Mouse (Mus musculus) liver, adult (tissue): ENCODE measurements around the gene Elf1.

Source experiments
- GATA4 ChIP-seq: IDR thresholded peaks from 2 replicates; pipeline ENCODE4 v1.6.1; 2014; ENCODE audit warnings: mild to moderate bottlenecking, low read length; ENCODE audit not compliant: insufficient replicate concordance

Gene Elf1

DNA sequence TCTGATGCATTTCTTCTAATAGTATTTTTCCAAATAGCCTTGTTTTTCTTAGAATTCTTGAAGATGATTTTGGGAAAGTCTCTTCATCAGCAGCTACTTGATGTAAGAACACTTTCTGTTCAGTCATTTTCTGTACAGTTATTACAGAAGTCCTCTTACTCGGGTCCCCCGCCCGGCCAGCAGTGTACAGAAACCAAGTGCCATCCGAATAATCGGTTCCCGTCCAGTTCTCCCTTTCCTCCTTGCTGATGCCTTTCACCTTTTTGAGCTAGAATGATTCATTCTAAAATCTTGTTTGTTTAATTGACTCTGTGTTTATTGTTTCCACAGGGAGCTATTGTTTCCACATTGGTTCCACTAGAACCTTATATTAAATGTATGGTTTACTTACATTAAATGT lies 49.8 kb downstream of the Elf1 start:
- TF ChIP-seq GATA4: no peak

DNA sequence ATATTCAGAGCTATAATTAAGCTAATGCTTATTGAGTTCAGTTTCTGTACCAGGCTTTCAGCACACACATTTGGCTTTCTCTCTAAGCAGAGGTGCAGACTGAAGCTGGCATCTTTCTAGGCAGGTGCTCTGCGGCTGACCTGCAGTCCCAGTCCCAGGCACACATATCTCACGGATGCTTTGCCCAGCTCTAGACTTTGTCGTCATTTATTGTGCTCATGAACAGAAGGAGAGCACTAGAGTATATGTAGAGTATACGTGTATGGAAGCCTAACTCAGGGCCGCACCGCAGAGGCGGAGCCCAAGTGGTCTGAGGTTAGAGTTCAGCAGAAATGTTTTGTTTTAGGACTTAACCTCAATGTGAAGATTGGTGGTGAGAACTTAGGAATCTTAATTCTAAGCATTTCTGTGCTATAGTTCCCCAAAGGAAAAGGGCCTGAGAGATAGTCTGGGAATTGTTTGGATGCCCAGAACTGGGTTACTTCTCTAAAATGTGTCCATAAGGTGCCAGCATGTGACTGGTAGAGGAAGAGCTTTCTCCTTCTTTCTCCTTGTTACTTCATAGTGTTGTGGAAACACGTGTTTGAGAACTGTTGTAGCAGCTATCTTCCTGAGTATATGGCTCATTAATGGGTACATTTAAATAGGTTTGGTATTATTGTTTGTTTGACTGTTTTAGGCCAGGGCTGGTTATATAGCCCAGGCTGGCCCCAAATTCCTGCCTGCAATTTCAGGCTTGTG lies 51.2 kb downstream of the Elf1 start:
- no peak for TF ChIP-seq GATA4

DNA sequence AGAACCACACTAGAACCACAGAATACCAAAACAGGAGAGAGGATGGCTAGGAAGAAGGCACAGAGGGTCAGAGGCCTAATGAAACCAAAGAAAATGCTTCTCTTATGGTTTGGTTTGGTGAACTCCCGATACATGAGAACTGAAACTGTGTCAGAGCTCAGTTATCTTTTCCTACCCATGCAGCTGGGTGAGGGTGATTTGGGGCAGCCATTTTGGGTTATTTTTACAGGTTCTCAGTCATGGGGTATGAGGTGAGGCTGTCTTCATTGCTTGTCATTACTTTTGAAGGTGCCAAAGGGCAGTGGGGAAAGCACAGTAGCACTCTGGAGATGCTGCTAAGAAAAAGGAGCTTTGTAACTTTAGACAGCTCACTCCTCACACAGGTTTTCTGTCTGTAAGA lies 52.4 kb downstream of the Elf1 start:
- TF ChIP-seq GATA4: no peak

DNA sequence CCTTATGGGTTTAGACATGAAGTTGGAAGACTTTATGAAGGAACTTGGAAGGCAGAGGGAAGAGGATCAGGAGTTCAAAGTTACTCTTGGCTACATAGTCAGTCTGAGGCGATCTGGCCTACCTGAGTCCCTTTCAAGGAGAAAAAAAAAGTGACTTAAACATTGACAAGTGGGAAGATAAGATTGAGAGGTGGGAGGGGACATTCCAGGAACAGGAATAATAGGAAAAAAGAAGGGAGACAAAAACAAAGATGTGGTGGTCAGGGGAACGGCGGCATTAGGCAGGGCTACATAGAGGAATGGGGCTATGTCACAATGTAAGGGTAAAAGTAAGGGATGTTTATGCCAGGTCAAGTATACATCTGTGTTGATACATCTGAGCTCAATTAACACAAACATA lies 53.2 kb downstream of the Elf1 start:
- TF ChIP-seq GATA4: no peak

DNA sequence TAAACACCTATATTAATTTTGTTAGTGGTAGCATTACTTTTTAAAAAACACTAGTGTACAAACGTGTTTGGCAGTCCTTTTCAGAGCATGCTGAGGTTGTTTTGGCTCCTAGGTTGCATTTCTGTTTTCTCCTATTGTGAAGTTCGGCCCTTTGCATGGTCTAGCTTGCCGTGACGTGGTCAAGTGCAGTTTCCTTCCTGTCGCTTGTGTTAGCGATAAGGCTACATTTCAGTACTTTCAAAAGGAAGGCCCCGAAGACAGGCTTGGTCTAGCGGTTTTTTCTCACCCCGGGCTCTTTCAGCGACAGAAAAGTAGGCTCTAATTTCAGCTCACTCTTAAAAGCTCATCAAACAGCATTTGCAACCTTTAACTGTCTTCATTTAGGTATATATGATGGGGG lies 54.3 kb downstream of the Elf1 start:
- TF ChIP-seq GATA4: peak; percentile 82; the same call in 1 of the 2 replicates

DNA sequence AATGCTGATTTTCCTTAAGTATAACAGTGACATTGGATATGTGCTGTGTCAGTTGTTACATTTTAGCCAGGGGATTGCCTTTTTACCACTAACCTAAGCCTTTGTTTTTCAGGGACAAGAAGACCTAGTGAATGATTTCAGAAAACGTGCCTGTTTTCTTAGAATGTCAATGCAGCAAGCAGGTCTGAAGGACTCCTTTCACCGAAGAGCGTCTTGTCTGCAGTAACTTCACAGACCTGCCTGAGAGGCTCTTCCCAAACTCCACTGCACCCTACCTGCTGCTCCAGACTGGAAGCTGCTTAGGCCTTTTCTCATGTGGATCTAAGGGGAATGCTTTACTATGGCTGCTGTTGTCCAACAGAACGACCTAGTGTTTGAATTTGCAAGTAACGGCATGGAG lies 55.0 kb downstream of the Elf1 start:
- TF ChIP-seq GATA4: no peak

DNA sequence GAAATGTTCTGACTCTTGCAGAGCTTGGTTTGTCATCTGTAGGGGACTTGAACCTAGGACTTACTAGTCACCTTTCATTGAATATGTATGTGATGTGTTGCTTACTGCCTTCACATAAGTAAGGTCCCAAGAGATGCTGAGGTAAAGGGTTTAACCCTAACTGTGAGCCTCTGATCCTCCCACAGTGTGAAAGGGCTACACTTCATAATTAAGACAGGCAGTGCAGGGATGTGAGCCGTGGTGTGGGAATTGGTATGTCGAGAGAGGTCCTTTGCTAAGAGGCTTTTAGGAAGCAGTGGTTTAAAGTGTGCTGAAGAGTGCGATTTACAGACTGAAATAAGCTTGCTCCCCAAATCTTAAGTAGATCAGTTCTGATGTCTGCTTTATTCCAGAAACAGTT lies 55.8 kb downstream of the Elf1 start:
- no peak for TF ChIP-seq GATA4

DNA sequence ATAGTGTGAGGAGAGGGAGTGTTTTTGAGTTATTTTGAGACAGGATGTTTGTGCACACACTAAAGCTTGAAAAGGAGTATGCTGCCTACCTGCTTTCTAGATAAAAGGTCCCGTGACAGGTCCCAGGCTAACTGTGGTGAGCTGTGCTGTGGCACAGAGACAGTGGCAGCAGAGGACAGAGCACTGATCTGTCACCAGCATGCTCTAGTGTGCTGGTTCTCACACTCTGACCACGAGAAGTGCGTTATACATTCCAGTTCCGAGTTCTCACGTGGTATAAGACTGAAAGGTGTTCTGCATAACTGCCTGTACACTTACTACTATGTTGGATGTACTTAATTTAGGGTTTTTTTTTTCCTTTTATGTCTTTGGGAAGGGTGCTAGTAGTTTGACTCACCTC lies 56.5 kb downstream of the Elf1 start:
- no peak for TF ChIP-seq GATA4

DNA sequence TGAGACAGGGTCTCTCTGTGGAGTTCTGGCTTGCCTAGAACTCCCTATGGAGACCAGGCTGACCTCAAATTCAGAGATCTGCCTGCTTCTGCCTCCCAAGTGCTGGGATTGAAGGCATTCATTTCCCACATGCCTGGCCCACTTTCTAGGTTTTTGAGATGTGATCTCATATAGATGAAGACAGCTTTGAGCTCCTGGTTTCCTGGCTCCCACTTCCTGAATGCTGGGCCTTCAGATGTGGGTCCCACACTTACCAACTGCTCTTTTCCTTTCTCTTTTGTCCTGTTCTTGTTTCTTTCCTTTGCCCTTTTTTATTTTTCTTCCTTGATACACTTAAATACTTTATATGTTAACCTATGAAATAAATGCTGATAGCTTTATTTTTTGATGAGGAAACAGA lies 56.9 kb downstream of the Elf1 start:
- TF ChIP-seq GATA4: no peak

DNA sequence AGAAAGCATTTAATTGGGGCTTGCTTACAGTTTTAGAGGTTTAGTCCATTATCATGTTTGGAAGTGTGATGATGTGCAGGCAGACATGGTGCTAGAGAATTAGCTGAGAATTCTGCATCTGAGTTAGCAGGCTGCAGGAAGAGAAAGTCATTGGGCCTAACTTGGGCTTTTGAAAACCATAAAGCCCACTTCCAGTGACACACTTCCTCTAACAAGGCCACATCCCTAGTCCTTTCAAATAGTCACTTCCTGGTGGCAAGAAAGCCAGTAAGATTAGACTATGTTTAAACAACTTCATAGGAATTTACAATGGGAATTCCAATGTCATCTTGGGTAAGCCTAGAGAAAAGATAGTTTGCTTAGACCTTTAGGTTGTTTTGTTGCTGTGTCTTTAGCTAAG lies 60.6 kb downstream of the Elf1 start:
- TF ChIP-seq GATA4: no peak

DNA sequence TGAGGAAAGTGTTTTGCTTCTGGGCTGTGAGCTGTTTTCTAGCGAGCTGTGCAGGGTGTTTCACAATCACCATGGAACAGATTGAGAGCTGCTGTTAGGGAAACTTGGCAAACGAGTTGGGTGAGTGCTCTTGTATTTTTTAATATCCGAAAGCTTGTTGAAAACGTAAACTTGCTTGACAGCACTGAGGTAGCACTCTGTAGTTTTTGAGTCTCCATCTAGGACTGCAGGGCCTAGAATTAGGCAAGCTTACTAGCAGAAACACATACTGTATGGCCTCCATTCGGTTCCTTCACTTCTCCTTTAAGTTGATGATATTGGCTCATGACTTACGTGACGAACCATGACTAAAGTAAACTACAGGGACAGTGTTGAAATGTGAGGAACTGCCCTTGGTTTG lies 68.3 kb downstream of the Elf1 start:
- no peak for TF ChIP-seq GATA4

DNA sequence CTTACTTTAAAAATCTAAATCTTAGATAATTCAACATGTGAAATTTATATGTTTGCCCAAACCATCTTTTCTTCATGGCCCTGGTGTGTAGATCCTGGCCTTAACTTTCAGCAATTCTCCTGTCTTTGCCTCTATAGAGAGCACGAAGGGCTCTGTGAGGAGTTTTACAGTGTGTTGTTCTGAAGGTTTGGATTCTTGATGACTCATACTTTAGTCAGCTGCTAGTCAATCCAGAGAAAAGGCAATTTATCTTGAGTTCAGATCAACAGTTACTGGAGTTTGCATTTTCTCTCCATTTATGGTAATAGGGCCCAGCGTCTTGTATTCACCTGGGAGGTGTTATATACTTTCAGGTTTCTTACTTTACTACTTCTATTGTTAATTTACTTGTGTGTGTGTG lies 70.9 kb downstream of the Elf1 start:
- no peak for TF ChIP-seq GATA4

DNA sequence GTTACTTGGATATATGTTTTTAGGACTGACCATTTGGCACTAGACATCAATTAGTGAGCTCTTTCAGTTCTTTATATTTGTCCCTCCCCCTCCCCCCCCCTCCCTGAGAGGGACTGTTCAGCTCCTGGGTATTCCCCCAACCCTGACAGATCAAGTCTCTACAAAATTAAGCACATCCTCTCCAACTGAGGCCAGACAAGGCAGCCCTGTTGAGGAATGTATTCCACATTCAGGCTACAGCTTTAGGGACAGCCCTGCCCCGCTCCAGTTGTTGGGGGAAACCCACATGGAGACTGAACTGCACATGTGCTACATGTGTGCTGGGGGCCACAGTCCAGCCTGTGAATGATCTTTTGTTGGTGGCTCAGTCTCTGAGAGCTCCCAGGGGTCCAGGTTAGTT lies 71.9 kb downstream of the Elf1 start:
- no peak for TF ChIP-seq GATA4

DNA sequence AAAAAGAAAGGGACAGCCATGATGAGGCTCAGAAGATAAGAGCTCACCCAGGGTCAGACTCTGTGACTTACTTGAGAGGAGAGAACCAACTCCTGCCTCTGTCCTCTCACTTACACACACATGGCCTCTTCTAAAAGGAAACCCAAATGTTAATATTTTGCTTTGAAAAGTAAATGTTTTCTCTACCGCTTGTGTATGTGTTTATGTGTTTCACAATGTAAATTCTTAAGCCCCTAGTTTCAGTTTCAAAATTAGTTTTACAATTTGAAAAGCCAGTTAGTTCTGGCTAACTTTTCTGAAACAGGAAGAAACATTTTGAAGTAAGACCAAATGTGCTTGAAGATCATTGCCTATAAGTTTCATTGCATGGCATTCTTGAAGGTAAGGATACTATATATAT lies 76.8 kb downstream of the Elf1 start:
- TF ChIP-seq GATA4: no peak

DNA sequence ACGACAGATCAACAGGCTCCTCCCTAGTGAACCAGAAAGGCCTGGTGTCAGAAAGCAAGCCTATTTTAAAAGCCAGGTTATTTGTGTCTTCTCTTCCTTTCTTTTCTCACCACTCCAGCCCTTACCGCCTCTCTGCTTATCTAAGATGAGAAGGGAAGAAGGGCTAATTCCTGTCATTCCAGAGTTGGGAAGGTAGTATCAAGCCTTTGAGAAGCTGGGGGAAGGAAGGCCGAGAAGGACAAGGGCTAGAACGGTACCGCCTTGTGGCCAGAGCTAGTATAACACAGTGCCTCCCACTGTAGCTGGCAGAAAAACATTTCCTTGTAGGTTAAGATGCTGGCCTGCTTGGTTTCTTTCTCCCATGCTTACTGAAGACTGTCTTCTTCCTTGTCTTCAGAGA lies 81.8 kb downstream of the Elf1 start:
- TF ChIP-seq GATA4: no peak

DNA sequence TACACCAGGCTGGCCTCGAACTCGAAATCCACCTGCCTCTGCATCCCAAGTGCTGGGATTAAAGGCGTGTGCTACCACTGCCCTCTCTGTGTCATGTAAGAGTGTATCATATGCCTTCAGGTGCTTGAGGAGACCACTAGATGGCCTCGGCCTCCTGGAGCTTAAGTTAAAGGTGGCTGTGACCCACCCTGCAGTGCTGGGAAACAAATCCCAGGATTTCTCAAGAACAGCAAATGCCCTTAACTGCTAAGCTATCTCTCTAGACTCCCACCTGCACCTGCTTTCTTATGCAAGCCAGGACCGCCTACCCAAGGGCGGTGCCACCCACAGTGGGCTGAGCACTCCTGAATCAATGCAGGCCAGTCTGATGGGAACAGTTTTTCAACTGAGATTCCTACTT lies 83.8 kb downstream of the Elf1 start:
- TF ChIP-seq GATA4: no peak

DNA sequence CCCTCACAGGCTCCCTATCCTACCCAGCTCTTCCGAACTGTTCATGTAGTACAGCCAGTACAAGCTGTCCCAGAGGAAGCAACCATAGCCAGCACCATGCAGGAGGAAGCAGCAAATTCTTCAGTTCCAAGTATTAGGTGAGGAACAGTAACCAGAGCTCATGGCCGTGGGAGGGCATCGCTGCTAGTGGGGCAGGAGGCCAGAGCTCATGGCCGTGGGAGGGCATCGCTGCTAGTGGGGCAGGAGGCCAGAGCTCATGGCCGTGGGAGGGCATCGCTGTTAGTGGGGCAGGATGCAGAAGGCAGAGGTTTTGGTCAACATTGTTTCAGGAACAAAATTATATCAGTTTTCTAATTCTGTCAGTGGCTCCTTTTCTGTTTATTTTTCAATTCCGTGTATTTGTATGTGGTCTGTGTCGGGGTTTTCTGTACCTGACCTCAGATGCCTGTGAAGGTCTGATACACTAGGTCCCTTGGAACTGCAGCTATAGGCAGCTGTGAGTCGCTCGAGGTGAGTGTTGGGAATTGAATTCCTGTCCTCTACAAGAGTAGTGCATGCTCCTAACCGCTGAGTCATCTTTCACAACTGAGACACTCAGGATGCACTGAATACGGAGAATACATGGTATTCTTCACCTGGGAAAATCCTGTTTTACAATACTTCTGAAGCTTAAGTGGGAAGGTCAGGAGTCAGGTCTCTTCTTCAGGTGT lies 92.6 kb downstream of the Elf1 start:
- no peak for TF ChIP-seq GATA4

DNA sequence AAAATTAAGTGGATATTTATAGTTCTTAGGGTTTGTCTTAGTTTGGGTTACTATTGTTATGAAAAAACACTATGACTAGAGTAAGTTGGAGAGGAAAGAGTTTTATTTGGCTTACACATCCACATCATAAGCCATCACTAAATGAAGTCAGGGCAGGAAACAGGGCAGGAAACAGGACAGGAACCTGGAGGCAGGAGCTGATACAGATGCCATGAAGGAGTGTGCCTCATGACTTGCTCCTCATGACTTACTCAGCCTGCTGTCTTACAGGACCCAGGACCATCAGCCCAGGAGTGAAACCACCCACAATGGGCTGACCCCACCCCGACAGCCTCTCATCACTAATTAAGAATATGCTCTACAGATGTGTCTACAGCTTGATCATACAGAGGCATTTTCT lies 93.4 kb downstream of the Elf1 start:
- TF ChIP-seq GATA4: no peak
